Mouse (Mus musculus) liver, embryonic 18 days (tissue): ENCODE data around the gene Tmem238. TPM values are rescaled to one million over a fixed set of nuclear protein-coding genes. Genes with fewer than 3 reads are reported as not detected.

Experiments
- polyA plus RNA-seq: library from polyadenylated mRNA; depleted of rRNA; stranded (reverse); fragments of >200 nt; gene quantifications from 2 replicates; pipeline ENCODE4 v1.2.3, GENCODE M21; 2012; rRNA removed

Tmem238 gene
- 11.3 and 11.9 TPM in 2 replicates for polyA plus RNA-seq

DNA sequence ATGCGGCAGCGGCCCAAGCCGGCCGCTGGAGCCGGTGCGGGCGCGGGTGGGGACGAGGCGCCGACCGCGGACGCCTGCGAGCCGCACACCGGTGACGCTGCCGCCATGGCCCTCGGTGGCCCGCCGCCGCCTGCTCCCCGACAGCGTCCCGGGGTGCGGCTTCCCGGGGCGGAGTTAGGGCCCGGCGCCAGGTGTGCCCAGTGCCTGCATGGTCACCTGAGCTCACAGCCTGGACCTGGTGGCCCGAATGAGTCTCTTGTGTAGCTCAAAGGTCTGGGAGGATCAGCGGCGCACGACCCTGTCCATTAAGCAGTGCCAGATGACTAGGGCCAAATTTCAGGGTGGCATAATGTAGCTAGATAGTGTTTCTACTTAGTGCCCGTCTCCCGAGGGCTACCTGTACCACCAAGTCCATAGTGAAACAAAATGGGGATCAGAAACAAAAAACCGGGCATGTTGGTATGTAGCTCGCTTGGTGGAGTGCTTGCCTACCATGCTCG lies at the start of gene Tmem238:
Tmem238 (minus strand) TSS at position 221 of the 500 bp plus-strand sequence.

GRCm38 (mm10) chr7:4812303-4813104 lies 23.0 kb upstream of the Tmem238 start, which contains the start of gene Ube2s:
Gene Ube2s, minus strand, starts transcription at chr7:4812590.

GRCm38 (mm10) chr7:4792278-4793212 lies 3.1 kb upstream of the Tmem238 start, which contains the start of gene Rpl28:
Gene Rpl28, plus strand, starts transcription at chr7:4792874.

GRCm38 (mm10) chr7:4782759-4783158 lies 6.7 kb downstream of the Tmem238 start, which contains the start of the genes Il11 and Tmem190:
Gene Il11, minus strand, starts transcription at chr7:4782859.
Gene Tmem190, plus strand, starts transcription at chr7:4782937.

GRCm38 (mm10) chr7:4771202-4771601 lies 18.3 kb downstream of the Tmem238 start, which contains the start of gene Fam71e2:
Gene Fam71e2, minus strand, starts transcription at chr7:4771302.

DNA sequence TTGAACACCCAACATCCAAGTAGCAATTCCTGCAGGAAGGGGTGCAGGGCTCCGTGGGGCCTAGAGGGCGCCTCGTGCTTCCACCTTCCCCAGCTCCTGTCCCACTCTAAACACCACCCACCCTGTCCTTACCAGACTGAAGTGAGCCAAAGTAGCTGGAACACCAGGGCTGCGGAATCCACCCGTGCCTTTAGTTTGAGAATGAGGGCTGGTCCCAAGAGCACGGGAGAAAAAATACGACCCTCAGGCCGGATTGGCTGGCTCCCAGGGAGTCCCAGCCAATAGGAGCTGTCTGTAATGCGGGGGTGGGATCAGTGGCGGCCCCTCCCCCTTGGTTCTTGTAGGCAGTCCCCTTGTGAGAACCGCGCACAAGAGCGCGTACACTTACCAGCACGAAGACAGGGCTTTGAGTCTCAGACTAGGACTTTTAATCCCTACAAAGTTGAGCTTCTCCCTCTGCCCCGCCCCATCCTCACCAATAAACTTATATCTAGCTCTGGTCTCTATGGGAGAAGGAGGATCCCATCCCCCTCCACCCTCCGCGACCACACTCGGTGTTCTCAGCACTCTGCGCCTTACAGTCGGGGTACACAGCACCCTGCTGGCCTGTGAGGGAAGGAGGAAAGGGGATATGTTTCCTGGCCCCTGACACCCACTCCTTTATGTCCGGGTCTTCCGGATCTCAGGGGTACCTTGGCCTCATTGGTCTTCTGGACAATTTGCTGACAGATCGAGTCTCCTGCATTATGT lies 36.5 kb downstream of the Tmem238 start, which contains the start of gene Cox6b2:
Cox6b2 (minus strand) TSS at position 274 of the 750 bp plus-strand sequence.

GRCm38 (mm10) chr7:4739544-4740275 lies 49.7 kb downstream of the Tmem238 start, which contains the start of gene Kmt5c:
Gene Kmt5c, plus strand, starts transcription at chr7:4740115.

Other genes with a start within 250 kb of the Tmem238 start
- gene Syt5, start 242.1 kb downstream of the Tmem238 start, polyA plus RNA-seq, result 0.25 and 0.27 TPM in 2 replicates
- 0.01 and 0.04 TPM in 2 replicates for gene Ptprh, start 185.6 kb downstream of the Tmem238 start, polyA plus RNA-seq
- 36.5 and 38.2 TPM in 2 replicates for gene Tmem86b, start 158.2 kb downstream of the Tmem238 start, polyA plus RNA-seq
- 28.8 and 34.0 TPM in 2 replicates for gene Ppp6r1, start 130.6 kb downstream of the Tmem238 start, polyA plus RNA-seq
- gene Hspbp1, start 104.6 kb downstream of the Tmem238 start, polyA plus RNA-seq, result 20.4 and 21.6 TPM in 2 replicates
- 0.31 and 0.32 TPM in 2 replicates for gene Brsk1, start 99.1 kb downstream of the Tmem238 start, polyA plus RNA-seq
- 0.74 and 0.80 TPM in 2 replicates for gene Tmem150b, start 64.4 kb downstream of the Tmem238 start, polyA plus RNA-seq
- gene Kmt5c, start 49.5 kb downstream of the Tmem238 start, polyA plus RNA-seq, result 53.8 and 67.2 TPM in 2 replicates
- 80.4 and 84.3 TPM in 2 replicates for gene Cox6b2, start 36.6 kb downstream of the Tmem238 start, polyA plus RNA-seq
- 0.01 TPM in 1 of 2 replicates, not detected in the other for gene Fam71e2, start 18.4 kb downstream of the Tmem238 start, polyA plus RNA-seq
- 0.02 and 0.13 TPM in 2 replicates for gene Il11, start 6.8 kb downstream of the Tmem238 start, polyA plus RNA-seq
- gene Tmem190, start 6.7 kb downstream of the Tmem238 start, polyA plus RNA-seq, result not detected in 2 replicates
- gene Rpl28, start 3.2 kb upstream of the Tmem238 start, polyA plus RNA-seq, result 244 and 284 TPM in 2 replicates
- gene Ube2s, start 22.9 kb upstream of the Tmem238 start, polyA plus RNA-seq, result 252 and 281 TPM in 2 replicates
- gene Shisa7, start 55.0 kb upstream of the Tmem238 start, polyA plus RNA-seq, result 0.08 and 0.18 TPM in 2 replicates
- gene Isoc2b, start 80.6 kb upstream of the Tmem238 start, polyA plus RNA-seq, result 5.7 and 6.4 TPM in 2 replicates
- 29.3 and 33.2 TPM in 2 replicates for gene Isoc2a, start 87.5 kb upstream of the Tmem238 start, polyA plus RNA-seq
- gene Gm36210, start 116.9 kb upstream of the Tmem238 start, polyA plus RNA-seq, result 0.03 and 0.05 TPM in 2 replicates
- 2.1 and 2.5 TPM in 2 replicates for gene Zfp628, start 125.6 kb upstream of the Tmem238 start, polyA plus RNA-seq
- gene Nat14, start 132.4 kb upstream of the Tmem238 start, polyA plus RNA-seq, result 0.61 and 0.77 TPM in 2 replicates
- gene Ssc5d, start 136.1 kb upstream of the Tmem238 start, polyA plus RNA-seq, result 0.25 and 0.30 TPM in 2 replicates
- 0.06 TPM in 1 of 2 replicates, not detected in the other for gene Sbk2, start 174.8 kb upstream of the Tmem238 start, polyA plus RNA-seq
- gene Sbk3, start 181.5 kb upstream of the Tmem238 start, polyA plus RNA-seq, result 0.01 TPM in 2 replicates
- gene Zfp579, start 206.5 kb upstream of the Tmem238 start, polyA plus RNA-seq, result 8.2 and 11.4 TPM in 2 replicates
- gene Zfp524, start 224.8 kb upstream of the Tmem238 start, polyA plus RNA-seq, result 10.6 and 11.9 TPM in 2 replicates
- 11.8 and 13.2 TPM in 2 replicates for gene Fiz1, start 225.0 kb upstream of the Tmem238 start, polyA plus RNA-seq
- gene Gm44973, start 225.8 kb upstream of the Tmem238 start, polyA plus RNA-seq, result 0.10 TPM in 1 of 2 replicates, not detected in the other
- 5.6 and 7.4 TPM in 2 replicates for gene Zfp865, start 230.7 kb upstream of the Tmem238 start, polyA plus RNA-seq
- gene Ccdc106, start 230.9 kb upstream of the Tmem238 start, polyA plus RNA-seq, result 0.32 and 0.41 TPM in 2 replicates
- not detected in 2 replicates for gene 4632433K11Rik, start 244.5 kb upstream of the Tmem238 start, polyA plus RNA-seq
- gene Zfp784, start 248.8 kb upstream of the Tmem238 start, polyA plus RNA-seq, result 1.6 and 1.7 TPM in 2 replicates